Mouse (Mus musculus) MEL (cell line): Measurements from ENCODE around the gene Trpm4. TPM values are rescaled to one million over a fixed set of nuclear protein-coding genes. Genes with fewer than 3 reads are reported as not detected.

ENCODE experiments used
- BHLHE40 ChIP-seq: IDR thresholded peaks from 2 replicates; pipeline ENCODE4 v1.6.1; 2012; ENCODE audit warnings: low read depth, mild to moderate bottlenecking, inconsistent platforms, low read length, improper control_type of control experiment, borderline replicate concordance
- CHD2 ChIP-seq: IDR thresholded peaks from 2 replicates; pipeline ENCODE4 v1.6.1; 2011; ENCODE audit warnings: low read length, improper control_type of control experiment
- CTCF ChIP-seq, 3 experiments: IDR thresholded peaks in 2 of 3; conservative IDR thresholded peaks in 1 of 3; 2 replicates each; pipeline ENCODE4 v1.5.1; 2011 to 2012; ENCODE audit warnings: low read length in 3 of 3, low read depth in 2 of 3, mild to moderate bottlenecking in 2 of 3, improper control_type of control experiment in 1 of 3, inconsistent platforms in 1 of 3, mixed read lengths in 1 of 3, moderate library complexity in 1 of 3; ENCODE audit not compliant: control insufficient read depth in 1 of 3, insufficient read depth in 1 of 3, poor library complexity in 1 of 3, severe bottlenecking in 1 of 3
- ELF1 ChIP-seq: IDR thresholded peaks from 2 replicates; pipeline ENCODE4 v1.6.1; 2014; ENCODE audit warnings: low read depth, mild to moderate bottlenecking, inconsistent platforms, low read length, improper control_type of control experiment, moderate library complexity
- GABPA ChIP-seq: IDR thresholded peaks from 2 replicates; pipeline ENCODE4 v1.6.1; 2012; ENCODE audit warnings: low read depth, mild to moderate bottlenecking, inconsistent platforms, low read length, improper control_type of control experiment, moderate library complexity
- GATA1 ChIP-seq: IDR thresholded peaks from 2 replicates; pipeline ENCODE4 v1.6.1; 2011; ENCODE audit warnings: low read depth, low read length, improper control_type of control experiment
- JUND ChIP-seq: IDR thresholded peaks from 2 replicates; pipeline ENCODE4 v1.6.1; 2011; ENCODE audit warnings: low read depth, mild to moderate bottlenecking, improper control_type of control experiment, low read length
- MEF2A ChIP-seq: IDR thresholded peaks from 2 replicates; pipeline ENCODE4 v1.6.1; 2014; ENCODE audit warnings: low read depth, mild to moderate bottlenecking, inconsistent platforms, low read length, improper control_type of control experiment; ENCODE audit not compliant: poor library complexity, insufficient replicate concordance, severe bottlenecking; ENCODE audit errors: extremely low read depth
- MYB ChIP-seq: IDR thresholded peaks from 2 replicates; pipeline ENCODE4 v1.6.1; 2011; ENCODE audit warnings: mild to moderate bottlenecking, low read depth, low read length, improper control_type of control experiment
- MYC ChIP-seq: IDR thresholded peaks from 2 replicates; pipeline ENCODE4 v1.6.1; 2011; ENCODE audit warnings: low read depth, mild to moderate bottlenecking, low read length, improper control_type of control experiment, moderate library complexity
- NELFE ChIP-seq: IDR thresholded peaks from 2 replicates; pipeline ENCODE4 v1.6.1; 2011; ENCODE audit warnings: low read depth, low read length, improper control_type of control experiment
- POLR2A ChIP-seq, 2 experiments: IDR thresholded peaks; 2 replicates each; pipeline ENCODE4 v1.6.1; 2011 to 2012; ENCODE audit warnings: low read length in 2 of 2, mild to moderate bottlenecking in 2 of 2, control low read depth in 1 of 2, improper control_type of control experiment in 1 of 2, low read depth in 1 of 2, moderate library complexity in 1 of 2; ENCODE audit not compliant: control insufficient read depth in 1 of 2, insufficient read depth in 1 of 2, poor library complexity in 1 of 2
- POLR2AphosphoS2 ChIP-seq: IDR thresholded peaks from 2 replicates; pipeline ENCODE4 v1.6.1; 2011; ENCODE audit warnings: low read length, improper control_type of control experiment
- RAD21 ChIP-seq: IDR thresholded peaks from 2 replicates; pipeline ENCODE4 v1.6.1; 2011; ENCODE audit warnings: mild to moderate bottlenecking, low read depth, low read length, improper control_type of control experiment
- RCOR1 ChIP-seq: IDR thresholded peaks from 2 replicates; pipeline ENCODE4 v1.6.1; 2012; ENCODE audit warnings: low read depth, mild to moderate bottlenecking, inconsistent platforms, low read length, improper control_type of control experiment
- SIN3A ChIP-seq: IDR thresholded peaks from 2 replicates; pipeline ENCODE4 v1.6.1; 2012; ENCODE audit warnings: low read length, improper control_type of control experiment, inconsistent platforms
- SMC3 ChIP-seq: IDR thresholded peaks from 2 replicates; pipeline ENCODE4 v1.6.1; 2011; ENCODE audit warnings: low read depth, low read length, improper control_type of control experiment
- TAL1 ChIP-seq: IDR thresholded peaks from 2 replicates; pipeline ENCODE4 v1.6.1; 2012; ENCODE audit warnings: mild to moderate bottlenecking, inconsistent platforms, low read length, moderate library complexity, mixed read lengths
- TCF12 ChIP-seq: IDR thresholded peaks from 2 replicates; pipeline ENCODE4 v1.6.1; 2014; ENCODE audit warnings: low read depth, mild to moderate bottlenecking, inconsistent platforms, low read length, improper control_type of control experiment, moderate library complexity
- UBTF ChIP-seq: IDR thresholded peaks from 2 replicates; pipeline ENCODE4 v1.6.1; 2012; ENCODE audit warnings: low read depth, mild to moderate bottlenecking, inconsistent platforms, low read length, improper control_type of control experiment, moderate library complexity, borderline replicate concordance; ENCODE audit not compliant: insufficient read depth
- USF1 ChIP-seq: IDR thresholded peaks from 2 replicates; pipeline ENCODE4 v1.6.1; 2014; ENCODE audit warnings: low read depth, mild to moderate bottlenecking, inconsistent platforms, low read length, improper control_type of control experiment, moderate library complexity
- USF2 ChIP-seq, 2 experiments: IDR thresholded peaks; 2 replicates each; pipeline ENCODE4 v1.6.1; 2011 to 2012; ENCODE audit warnings: improper control_type of control experiment in 2 of 2, low read length in 2 of 2, borderline replicate concordance in 1 of 2, inconsistent platforms in 1 of 2, low read depth in 1 of 2, mild to moderate bottlenecking in 1 of 2; ENCODE audit not compliant: insufficient read depth in 1 of 2
- ZC3H11A ChIP-seq: IDR thresholded peaks from 2 replicates; pipeline ENCODE4 v1.6.1; 2012; ENCODE audit warnings: low read depth, mild to moderate bottlenecking, inconsistent platforms, low read length, improper control_type of control experiment
- ZKSCAN1 ChIP-seq: IDR thresholded peaks from 2 replicates; pipeline ENCODE4 v1.6.1; 2012; ENCODE audit warnings: low read depth, mild to moderate bottlenecking, inconsistent platforms, low read length, improper control_type of control experiment, moderate library complexity
- ZNF384 ChIP-seq: IDR thresholded peaks from 2 replicates; pipeline ENCODE4 v1.6.1; 2012; ENCODE audit warnings: low read depth, mild to moderate bottlenecking, inconsistent platforms, low read length, improper control_type of control experiment
- polyA plus RNA-seq, 2 experiments: library from polyadenylated mRNA; stranded (reverse) in 1 of 2; unstranded in 1 of 2; fragments of >175 nt in 1 of 2; fragments of >200 nt in 1 of 2; gene quantifications; 2 replicates each; pipeline versions ENCODE4 v1.2.1 to v1.2.4; 2012; ENCODE audit warnings: low replicate concordance in 2 of 2, low read depth in 1 of 2; ENCODE audit not compliant: insufficient read length in 2 of 2, insufficient read depth in 1 of 2, missing spikeins in 1 of 2
- total RNA-seq: library from RNA; depleted of rRNA; stranded (reverse); fragments of 300-350 nt; gene quantifications from 2 replicates; pipeline ENCODE4 v1.2.3, GENCODE M21; 2012

Trpm4 gene
- total and polyA plus RNA-seq, 3 experiments: 4.8 to 6.9 TPM; not detected in 1

GRCm38 (mm10) chr7:45339410-45340065, 6.0 kb upstream of the Trpm4 start (continued):
- no peak for TF ChIP-seq USF1
- TF ChIP-seq POLR2AphosphoS2: peak; percentile 72; the same call in 1 of the 2 replicates
- no peak for TF ChIP-seq BHLHE40
- no peak for TF ChIP-seq UBTF
- TF ChIP-seq TCF12: no peak; the same call in 1 of the 2 replicates
- no peak for TF ChIP-seq JUND
- no peak; the same call in 1 of the 2 replicates for TF ChIP-seq NELFE
- no peak for TF ChIP-seq CHD2
- no peak for TF ChIP-seq ELF1
- TF ChIP-seq USF2 (IDR thresholded peaks at IDR 0.05; ENCODE audit: borderline replicate concordance in 1 of 2, insufficient read depth in 1 of 2, low read depth in 1 of 2, low read length in 2 of 2): no peak
- TF ChIP-seq ZNF384: no peak
- TF ChIP-seq MYB: no peak
- TF ChIP-seq ZC3H11A: no peak
- TF ChIP-seq GABPA: no peak
- peak; percentile 56; the same call in 1 of the 2 replicates for TF ChIP-seq MYC
- no peak for TF ChIP-seq RAD21
- TF ChIP-seq SIN3A: peak; percentile 64; the same call in 1 of the 2 replicates
- no peak for TF ChIP-seq GATA1
- TF ChIP-seq CTCF (IDR thresholded peaks at IDR 0.05 in 2 of 3, conservative IDR thresholded peaks at IDR 0.05 in 1 of 3; ENCODE audit: control insufficient read depth in 1 of 3, insufficient read depth in 1 of 3, low read depth in 2 of 3, low read length in 3 of 3, poor library complexity in 1 of 3, severe bottlenecking in 1 of 3): 0 out of 6 replicates have a peak, but pooled peaks of 1 of the 3 experiments have one; percentile 4
- TF ChIP-seq POLR2A (IDR thresholded peaks at IDR 0.05; ENCODE audit: control insufficient read depth in 1 of 2, insufficient read depth in 1 of 2, low read depth in 1 of 2, low read length in 2 of 2, poor library complexity in 1 of 2): peak in 1 of 2 experiments; percentile 70; a peak in 2 of 4 replicates
- TF ChIP-seq ZKSCAN1: no peak
- no peak for TF ChIP-seq MEF2A
- no peak for TF ChIP-seq RCOR1
- no peak for TF ChIP-seq TAL1
- TF ChIP-seq SMC3: no peak
